24 mouse cellular contexts compared by ENCODE assay signal in genomic region chr5:130264433-130265005, GRCm38 (mm10). TPM values are rescaled to one million over a fixed set of nuclear protein-coding genes. Genes with fewer than 3 reads are reported as not detected.
DNase-seq lines count a peak whose midpoint lies in the region; ATAC-seq lines count a peak whose summit lies in the region.
"Had no signal": no experiment of that assay in that cellular context is flagged by ENCODE, and none has a peak within 500 bp of the region (broad histone marks: within the 10 kb centered on the region; RNA-seq: fewer than 3 reads in every experiment).

No protein-coding gene starts in this region.

- peaks cover 85% of the 10 kb centered on the region for H3K36me3 ChIP-seq in liver, embryonic 12.5 days
- H3K36me3 ChIP-seq in liver, embryonic 11.5 days (ENCODE audit: control insufficient read depth, insufficient read depth, low read length) = peaks cover 32% of the 10 kb centered on the region
- H3K36me3 ChIP-seq in intestine, embryonic 16.5 days (ENCODE audit: control insufficient read depth, insufficient read depth, low read length) = peaks cover 19% of the 10 kb centered on the region
- H3K36me3 ChIP-seq in midbrain, embryonic 14.5 days (ENCODE audit: control insufficient read depth, insufficient read depth, low read length) = peaks cover 43% of the 10 kb centered on the region

- 82% methylated on average over 6 of the region's 6 CpGs for WGBS in liver, embryonic 12.5 days (ENCODE audit: insufficient replicate concordance)
- 90% methylated on average over 6 of the region's 6 CpGs for WGBS in liver, embryonic 11.5 days
- WGBS in intestine, embryonic 16.5 days = 86% methylated on average over 6 of the region's 6 CpGs
- 92% methylated on average over 6 of the region's 6 CpGs for WGBS in midbrain, embryonic 14.5 days

- no peak overlapping the region for H3K9ac ChIP-seq in liver, embryonic 12.5 days
- no peak overlapping the region for H3K9ac ChIP-seq in liver, embryonic 11.5 days (ENCODE audit: low read depth, low read length)
- H3K9ac ChIP-seq in intestine, embryonic 16.5 days (ENCODE audit: low read depth, low read length) = no peak overlapping the region
- H3K9ac ChIP-seq in midbrain, embryonic 14.5 days (replicated peaks; ENCODE audit: low read length) = no peak overlapping the region
- H3K9ac ChIP-seq: forebrain, embryonic 13.5 days; hindbrain, embryonic 12.5 days; liver, embryonic 15.5 days; lung, embryonic 15.5 days; midbrain, embryonic 12.5 days; neural tube, embryonic 13.5 days had no signal

- H3K4me3 ChIP-seq in liver, embryonic 12.5 days = no peak overlapping the region
- H3K4me3 ChIP-seq in liver, embryonic 11.5 days (ENCODE audit: low read depth, low read length) = no peak overlapping the region
- no peak overlapping the region for H3K4me3 ChIP-seq in intestine, embryonic 16.5 days (ENCODE audit: low read length)
- H3K4me3 ChIP-seq in midbrain, embryonic 14.5 days (replicated peaks; ENCODE audit: low read depth, low read length) = no peak overlapping the region
- H3K4me3 ChIP-seq: forebrain, embryonic 13.5 days; hindbrain, embryonic 12.5 days; liver, embryonic 15.5 days; lung, embryonic 15.5 days; midbrain, embryonic 12.5 days; neural tube, embryonic 13.5 days had no signal

- DNase-seq in adrenal gland, adult (ENCODE audit: inconsistent age in 2 of 2, low spot score in 1 of 2) = peak; percentile 65 to 84
- no peak for DNase-seq in adrenal gland, adult 18-20 months (ENCODE audit: low spot score in 2 of 2)
- DNase-seq in liver, embryonic 11.5 days (ENCODE audit: low spot score) = no peak
- no peak for DNase-seq in midbrain, embryonic 14.5 days
- DNase-seq: cerebellum, adult 11 months; cerebellum, adult 9-10 months; cerebellum, postnatal 36 days; gastrocnemius, postnatal 14 days; kidney, adult 2 months; kidney, postnatal 4 days; layer of hippocampus, postnatal 36 days; left cerebral cortex, postnatal 4 days; right cerebral cortex, postnatal 4 days had no signal

- H3K27me3 ChIP-seq in liver, embryonic 12.5 days (replicated peaks) = no peaks in the 10 kb centered on the region
- no peaks in the 10 kb centered on the region for H3K27me3 ChIP-seq in liver, embryonic 11.5 days (replicated peaks; ENCODE audit: control insufficient read depth, insufficient read depth, low read length)
- no peaks in the 10 kb centered on the region for H3K27me3 ChIP-seq in intestine, embryonic 16.5 days (replicated peaks; ENCODE audit: control insufficient read depth, insufficient read depth, low read length)
- no peaks in the 10 kb centered on the region for H3K27me3 ChIP-seq in midbrain, embryonic 14.5 days (ENCODE audit: control insufficient read depth, insufficient read depth, low read length)
- H3K27me3 ChIP-seq: forebrain, embryonic 13.5 days; hindbrain, embryonic 12.5 days; liver, embryonic 15.5 days; lung, embryonic 15.5 days; midbrain, embryonic 12.5 days; neural tube, embryonic 13.5 days had no signal

- H3K27ac ChIP-seq in liver, embryonic 12.5 days = 0 out of 2 replicates have a peak overlapping the region, but pooled peaks have one; percentile 6
- H3K27ac ChIP-seq in liver, embryonic 11.5 days (ENCODE audit: low read depth, low read length) = no peak overlapping the region
- H3K27ac ChIP-seq in intestine, embryonic 16.5 days (ENCODE audit: low read length) = no peak overlapping the region
- H3K27ac ChIP-seq in midbrain, embryonic 14.5 days (replicated peaks; ENCODE audit: low read depth, low read length) = no peak overlapping the region
- H3K27ac ChIP-seq: forebrain, embryonic 13.5 days; hindbrain, embryonic 12.5 days; kidney, postnatal 0 days; liver, embryonic 15.5 days; lung, embryonic 15.5 days; midbrain, embryonic 12.5 days; neural tube, embryonic 13.5 days had no signal

- peaks cover 20% of the 10 kb centered on the region for H3K4me1 ChIP-seq in liver, embryonic 12.5 days
- H3K4me1 ChIP-seq in liver, embryonic 11.5 days (replicated peaks; ENCODE audit: control insufficient read depth, insufficient read depth, low read length) = no peaks in the 10 kb centered on the region; the same call in 1 of the 2 replicates
- no peaks in the 10 kb centered on the region for H3K4me1 ChIP-seq in intestine, embryonic 16.5 days (ENCODE audit: control insufficient read depth, insufficient read depth, low read length)
- no peaks in the 10 kb centered on the region for H3K4me1 ChIP-seq in midbrain, embryonic 14.5 days (ENCODE audit: control insufficient read depth, insufficient read depth, low read length)
- H3K4me1 ChIP-seq: forebrain, embryonic 13.5 days; hindbrain, embryonic 12.5 days; lung, embryonic 15.5 days; midbrain, embryonic 12.5 days; neural tube, embryonic 13.5 days had no signal

- no peaks in the 10 kb centered on the region for H3K9me3 ChIP-seq in liver, embryonic 12.5 days (replicated peaks)
- no peaks in the 10 kb centered on the region for H3K9me3 ChIP-seq in liver, embryonic 11.5 days (ENCODE audit: control insufficient read depth, low read length)
- H3K9me3 ChIP-seq in intestine, embryonic 16.5 days (ENCODE audit: control insufficient read depth, low read length) = no peaks in the 10 kb centered on the region
- no peaks in the 10 kb centered on the region for H3K9me3 ChIP-seq in midbrain, embryonic 14.5 days (ENCODE audit: control insufficient read depth, low read length)
- H3K9me3 ChIP-seq: forebrain, embryonic 13.5 days; hindbrain, embryonic 12.5 days; liver, embryonic 15.5 days; lung, embryonic 15.5 days; midbrain, embryonic 12.5 days; neural tube, embryonic 13.5 days had no signal

- ATAC-seq in liver, embryonic 12.5 days = no peak
- ATAC-seq in liver, embryonic 11.5 days (replicated peaks; ENCODE audit: low FRiP score) = no peak
- peak; percentile 68 for ATAC-seq in intestine, embryonic 16.5 days
- no peak for ATAC-seq in inflammation-experienced regulatory T-cells, adult 6 months
- no peak for ATAC-seq in midbrain, embryonic 14.5 days (ENCODE audit: low FRiP score, low TSS enrichment)
- ATAC-seq: activated CD4-positive, CD25-positive, alpha-beta regulatory T cell, adult 4 months; forebrain, embryonic 13.5 days had no signal

- H3K4me2 ChIP-seq in liver, embryonic 12.5 days = no peak overlapping the region
- H3K4me2 ChIP-seq in liver, embryonic 11.5 days = no peak overlapping the region
- no peak overlapping the region for H3K4me2 ChIP-seq in intestine, embryonic 16.5 days (ENCODE audit: low read depth, low read length)
- H3K4me2 ChIP-seq in midbrain, embryonic 14.5 days (ENCODE audit: low read length) = no peak overlapping the region
- H3K4me2 ChIP-seq: forebrain, embryonic 13.5 days; hindbrain, embryonic 12.5 days; liver, embryonic 15.5 days; lung, embryonic 15.5 days; midbrain, embryonic 12.5 days; neural tube, embryonic 13.5 days had no signal

RNA-seq across cellular contexts. Expression of gene Tyw1, which starts 9.1 kb away (rescaled TPM):
- total RNA-seq in adrenal gland, adult 18-20 months (2021) = 10 to 100 TPM; 21.1 to 27.8 TPM
- polyA plus RNA-seq in liver, embryonic 12.5 days (2016; fragmentation: Nextera tagmentation; extraction: Ambion mirVana) = 21.2 and 21.6 TPM in 2 replicates
- 28.5 and 32.2 TPM in 2 replicates for polyA plus RNA-seq in liver, embryonic 11.5 days (2014; fragmentation: Nextera tagmentation; extraction: Ambion mirVana)
- polyA plus RNA-seq in intestine, embryonic 16.5 days (2015; fragmentation: Nextera tagmentation; extraction: Ambion mirVana) = 22.6 and 24.8 TPM in 2 replicates
- polyA plus RNA-seq in inflammation-experienced regulatory T-cells, adult 6 months (2017; shearing (Covaris generic)) = 10 to 100 TPM; 30.4 to 35.1 (median 33.9) TPM
- polyA plus RNA-seq in midbrain, embryonic 14.5 days (2014; fragmentation: Nextera tagmentation; extraction: Ambion mirVana) = 18.5 and 26.4 TPM in 2 replicates

RNA-seq across cellular contexts. Expression of gene Sbds, which starts 9.2 kb away (rescaled TPM):
- 100 to 1,000 TPM; 119 to 126 TPM for total RNA-seq in adrenal gland, adult 18-20 months (2021)
- polyA plus RNA-seq in liver, embryonic 12.5 days (2016; fragmentation: Nextera tagmentation; extraction: Ambion mirVana) = 64.5 and 68.1 TPM in 2 replicates
- polyA plus RNA-seq in liver, embryonic 11.5 days (2014; fragmentation: Nextera tagmentation; extraction: Ambion mirVana) = 80.5 and 83.7 TPM in 2 replicates
- 78.1 and 83.6 TPM in 2 replicates for polyA plus RNA-seq in intestine, embryonic 16.5 days (2015; fragmentation: Nextera tagmentation; extraction: Ambion mirVana)
- 100 to 1,000 TPM; 108 to 150 (median 130) TPM for polyA plus RNA-seq in inflammation-experienced regulatory T-cells, adult 6 months (2017; shearing (Covaris generic))
- 44.1 and 56.8 TPM in 2 replicates for polyA plus RNA-seq in midbrain, embryonic 14.5 days (2014; fragmentation: Nextera tagmentation; extraction: Ambion mirVana)

RNA-seq across cellular contexts. Expression of gene Tmem248, which starts 47.6 kb away (rescaled TPM):
- 10 to 100 TPM; 57.9 to 75.8 TPM for total RNA-seq in adrenal gland, adult 18-20 months (2021)
- 45.4 and 46.4 TPM in 2 replicates for polyA plus RNA-seq in liver, embryonic 12.5 days (2016; fragmentation: Nextera tagmentation; extraction: Ambion mirVana)
- polyA plus RNA-seq in liver, embryonic 11.5 days (2014; fragmentation: Nextera tagmentation; extraction: Ambion mirVana) = 43.3 and 49.0 TPM in 2 replicates
- 27.3 and 28.6 TPM in 2 replicates for polyA plus RNA-seq in intestine, embryonic 16.5 days (2015; fragmentation: Nextera tagmentation; extraction: Ambion mirVana)
- polyA plus RNA-seq in inflammation-experienced regulatory T-cells, adult 6 months (2017; shearing (Covaris generic)) = 10 to 100 TPM; 11.2 to 13.4 (median 13.2) TPM
- 29.5 and 33.2 TPM in 2 replicates for polyA plus RNA-seq in midbrain, embryonic 14.5 days (2014; fragmentation: Nextera tagmentation; extraction: Ambion mirVana)

Comparison
In these comparisons a context has a peak if more than half of its experiments do, and no peak if none do; other contexts are left out.
1. DNase-seq: peak in adrenal gland, adult (2 of 2); none in adrenal gland, adult 18-20 months (0 of 2), liver, embryonic 11.5 days (single experiment) and midbrain, embryonic 14.5 days (single experiment).